In the genomic region with DNA sequence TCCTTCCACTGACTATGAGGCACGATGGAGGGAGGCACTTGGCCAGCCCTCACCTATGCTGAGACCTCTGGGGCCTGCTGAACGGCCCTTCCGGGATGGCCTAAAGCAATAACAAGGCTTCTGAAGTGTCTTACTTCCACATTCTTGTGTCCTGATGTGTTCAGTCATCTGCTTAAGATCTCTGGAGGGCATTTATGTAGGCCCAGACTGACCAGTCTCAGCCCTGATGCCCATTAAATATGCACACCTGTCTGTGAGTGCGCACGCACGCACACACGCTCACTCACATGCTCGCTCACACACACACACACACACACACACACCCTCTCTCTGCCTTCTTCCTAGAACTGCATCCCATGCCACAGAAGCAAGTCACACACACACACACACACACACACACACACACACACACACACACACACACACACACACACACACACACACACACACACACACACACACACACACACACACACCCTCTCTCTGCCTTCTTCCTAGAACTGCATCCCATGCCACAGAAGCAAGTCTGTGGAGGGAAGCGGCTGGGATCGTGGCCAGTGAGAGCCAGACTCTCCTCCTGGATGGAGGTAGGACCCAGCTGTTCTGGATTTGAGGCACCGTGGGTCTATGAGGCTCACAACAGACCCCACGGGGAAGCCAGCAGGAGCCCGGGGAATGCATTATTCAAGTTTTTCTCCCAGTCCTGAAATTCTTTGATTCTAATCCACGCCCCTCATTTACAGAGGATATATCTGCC, we compare ENCODE assay signal across 9 mouse cellular contexts. TPM values are rescaled to one million over a fixed set of nuclear protein-coding genes. Genes with fewer than 3 reads are reported as not detected.
A peak's percentile ranks its signal among the peaks of the same experiment; 100 is the strongest.
DNase-seq lines count a peak whose midpoint lies in the region; ATAC-seq and TF ChIP-seq lines count a peak whose summit lies in the region.
"Had no signal": no experiment of that assay in that cellular context is flagged by ENCODE, and none has a peak within 500 bp of the region (broad histone marks: within the 10 kb centered on the region; RNA-seq: fewer than 3 reads in every experiment).

No protein-coding gene starts in this region.

- DNase-seq in heart, adult 8-10 months (ENCODE audit: low spot score) = no peak
- no peak for DNase-seq in testis, postnatal 14 days (ENCODE audit: low spot score)
- no peak for DNase-seq in left cerebral cortex, postnatal 36 days (ENCODE audit: low spot score in 2 of 2)
- DNase-seq in cerebellum, adult 18-20 months = no peak
- DNase-seq: thymus, postnatal 25 days had no signal

- WGBS in heart, embryonic 13.5 days = 59% methylated on average over 14 of the region's 14 CpGs
- 50% methylated on average over 14 of the region's 14 CpGs for WGBS in limb, embryonic 15.5 days

- TF ChIP-seq POLR2A in testis, adult 2 months (IDR thresholded peaks at IDR 0.05; ENCODE audit: control insufficient read depth, low read depth, low read length) = no peak

- H3K9ac ChIP-seq in heart, embryonic 13.5 days = peak overlapping the region; percentile 70
- H3K9ac ChIP-seq in limb, embryonic 15.5 days = no peak overlapping the region

- H3K4me2 ChIP-seq in heart, embryonic 13.5 days = peak overlapping the region; percentile 54
- 0 out of 2 replicates have a peak overlapping the region, but pooled peaks have one; percentile 4 for H3K4me2 ChIP-seq in limb, embryonic 15.5 days

- H3K27me3 ChIP-seq in heart, embryonic 13.5 days (replicated peaks) = no peaks in the 10 kb centered on the region
- no peaks in the 10 kb centered on the region for H3K27me3 ChIP-seq in testis, adult 2 months (ENCODE audit: control insufficient read depth, insufficient read depth, low read length)
- H3K27me3 ChIP-seq in limb, embryonic 15.5 days = no peaks in the 10 kb centered on the region

- no peaks in the 10 kb centered on the region for H3K9me3 ChIP-seq in heart, embryonic 13.5 days
- H3K9me3 ChIP-seq in limb, embryonic 15.5 days = no peaks in the 10 kb centered on the region

- H3K27ac ChIP-seq in heart, embryonic 13.5 days (replicated peaks) = peak overlapping the region; percentile 95
- H3K27ac ChIP-seq in testis, adult 2 months (ENCODE audit: control insufficient read depth, insufficient read depth, low read depth, low read length) = peak overlapping the region; percentile 23; the same call in 1 of the 2 replicates
- peak overlapping the region; percentile 93 for H3K27ac ChIP-seq in limb, embryonic 15.5 days

- TF ChIP-seq CTCF in testis, adult 2 months (IDR thresholded peaks at IDR 0.05; ENCODE audit: control insufficient read depth, insufficient read depth, insufficient replicate concordance, low read depth, low read length) = no peak

- ATAC-seq in heart, embryonic 13.5 days (ENCODE audit: extremely low read depth, insufficient number of reproducible peaks, low FRiP score, low TSS enrichment) = no peak
- ATAC-seq in limb, embryonic 15.5 days (ENCODE audit: insufficient number of reproducible peaks, low FRiP score, low TSS enrichment, low read depth) = no peak
- no peak for ATAC-seq in megakaryocyte-erythroid progenitor cell, adult 5-6 weeks (replicated peaks; ENCODE audit: low FRiP score, low TSS enrichment, poor library complexity, severe bottlenecking)

- peaks cover 96% of the 10 kb centered on the region for H3K4me1 ChIP-seq in heart, embryonic 13.5 days
- H3K4me1 ChIP-seq in testis, adult 2 months (ENCODE audit: control insufficient read depth, insufficient read depth, low read length) = peaks cover 35% of the 10 kb centered on the region
- H3K4me1 ChIP-seq in limb, embryonic 15.5 days = peaks cover 74% of the 10 kb centered on the region

- H3K36me3 ChIP-seq in heart, embryonic 13.5 days = no peaks in the 10 kb centered on the region
- H3K36me3 ChIP-seq in testis, adult 2 months (ENCODE audit: control insufficient read depth, insufficient read depth, low read length) = no peaks in the 10 kb centered on the region
- H3K36me3 ChIP-seq in limb, embryonic 15.5 days = no peaks in the 10 kb centered on the region

- no peak overlapping the region for H3K4me3 ChIP-seq in heart, embryonic 13.5 days
- H3K4me3 ChIP-seq in testis, adult 2 months (ENCODE audit: control insufficient read depth, low read depth, low read length) = no peak overlapping the region
- H3K4me3 ChIP-seq in limb, embryonic 15.5 days = no peak overlapping the region

- intact Hi-C loops in left cerebral cortex, postnatal 36 days (cut with DNase I) = no loop called here

RNA-seq across cellular contexts. Expression of a gene that starts 37.9 kb away (rescaled TPM):
- polyA plus RNA-seq in heart, embryonic 13.5 days (2015; fragmentation: Nextera tagmentation; extraction: Ambion mirVana) = 55.8 and 59.6 TPM in 2 replicates
- 10 to 100 TPM; 63.3 to 70.6 (median 67.2) TPM for total RNA-seq in heart, adult 8-10 months (2022)
- polyA plus RNA-seq in testis, adult 2 months (2012; rRNA removed) = 43.1 and 46.7 TPM in 2 replicates
- polyA plus RNA-seq in limb, embryonic 15.5 days (2015; fragmentation: Nextera tagmentation; extraction: Ambion mirVana) = 81.6 and 85.1 TPM in 2 replicates
- 28.7 and 43.4 TPM in 2 replicates for total RNA-seq in megakaryocyte-erythroid progenitor cell, adult 5-6 weeks (2014; fragmentation: Nextera tagmentation)
- total RNA-seq in megakaryocyte-erythroid progenitor cell, adult 5-6 weeks (2017) = 20.2 and 23.1 TPM in 2 replicates
- 10 to 100 TPM; 90.5 to 98.8 TPM for total RNA-seq in left cerebral cortex, postnatal 36 days (2021)

Comparison
In these comparisons a context has a peak if more than half of its experiments do, and no peak if none do; other contexts are left out.
1. H3K27ac ChIP-seq: peak in every context shown above with its lines; median percentile 95 in heart, embryonic 13.5 days; 93 in limb, embryonic 15.5 days; 23 in testis, adult 2 months.